Comparison of ENCODE assay signal across 26 mouse cellular contexts in genomic region chr15:92079416-92079815, GRCm38 (mm10).
"Had no signal": no experiment of that assay in that cellular context is flagged by ENCODE, and none has a peak within 500 bp of the region (broad histone marks: within the 10 kb centered on the region; RNA-seq: fewer than 3 reads in every experiment).

No protein-coding gene starts in this region.

- ATAC-seq: hindbrain, embryonic 16.5 days; inflammation-experienced regulatory T-cells, adult 6 months; intestine, embryonic 15.5 days; intestine, postnatal 0 days had no signal

- H3K9ac ChIP-seq: heart, embryonic 12.5 days; hindbrain, embryonic 12.5 days; hindbrain, embryonic 14.5 days; intestine, embryonic 15.5 days; limb, embryonic 12.5 days; liver, embryonic 13.5 days had no signal

- H3K4me1 ChIP-seq: heart, embryonic 10.5 days; heart, embryonic 12.5 days; hindbrain, embryonic 10.5 days; hindbrain, embryonic 12.5 days; intestine, embryonic 15.5 days; limb, embryonic 10.5 days; limb, embryonic 12.5 days; liver, embryonic 13.5 days had no signal

- H3K27ac ChIP-seq: heart, embryonic 10.5 days; hindbrain, embryonic 10.5 days; hindbrain, embryonic 12.5 days; hindbrain, embryonic 14.5 days; intestine, embryonic 15.5 days; layer of hippocampus, adult 2 months; left cerebral cortex, adult 2 months; limb, embryonic 10.5 days; limb, embryonic 12.5 days; liver, embryonic 13.5 days had no signal

- DNase-seq: gastrocnemius, postnatal 14 days; gastrocnemius, postnatal 36 days; heart, adult 18-20 months; heart, postnatal 10 days; heart, postnatal 4 days; kidney, adult 18-20 months; kidney, adult 8-10 months; kidney, postnatal 10 days; kidney, postnatal 25 days; kidney, postnatal 4 days; liver; liver, embryonic 13.5 days had no signal

- H3K4me3 ChIP-seq: heart, embryonic 10.5 days; heart, embryonic 12.5 days; hindbrain, embryonic 10.5 days; hindbrain, embryonic 12.5 days; intestine, embryonic 15.5 days; layer of hippocampus, adult 2 months; left cerebral cortex, adult 2 months; limb, embryonic 10.5 days; limb, embryonic 12.5 days; liver, embryonic 13.5 days had no signal

- H3K36me3 ChIP-seq: heart, embryonic 10.5 days; heart, embryonic 12.5 days; hindbrain, embryonic 10.5 days; hindbrain, embryonic 12.5 days; intestine, embryonic 15.5 days; limb, embryonic 10.5 days; limb, embryonic 12.5 days; liver, embryonic 13.5 days had no signal

- H3K27me3 ChIP-seq: heart, embryonic 12.5 days; hindbrain, embryonic 12.5 days; intestine, embryonic 15.5 days; limb, embryonic 12.5 days; liver, embryonic 13.5 days had no signal

- H3K4me2 ChIP-seq: heart, embryonic 12.5 days; hindbrain, embryonic 12.5 days; hindbrain, embryonic 14.5 days; intestine, embryonic 15.5 days; limb, embryonic 12.5 days; liver, embryonic 11.5 days; liver, embryonic 13.5 days had no signal

- H3K9me3 ChIP-seq: heart, embryonic 10.5 days; heart, embryonic 12.5 days; hindbrain, embryonic 10.5 days; hindbrain, embryonic 12.5 days; intestine, embryonic 15.5 days; limb, embryonic 10.5 days; limb, embryonic 12.5 days; liver, embryonic 13.5 days had no signal
